Mouse (Mus musculus) G1E (cell line): ENCODE data around the gene Angpt4. TPM values are rescaled to one million over a fixed set of nuclear protein-coding genes. Genes with fewer than 3 reads are reported as not detected.

Experiments
- ATAC-seq: 2 replicates; pipeline ENCODE4 v1.8.0; 2016; ENCODE audit warnings: mild to moderate bottlenecking; ENCODE audit not compliant: insufficient number of reproducible peaks, poor library complexity, low FRiP score, severe bottlenecking; ENCODE audit errors: extremely low read depth
- DNase-seq: peaks from one replicate; pipeline ENCODE4 v3.0.0; 2012; ENCODE audit warnings: low spot score
- H3K27me3 ChIP-seq: 2 replicates; pipeline ENCODE4 v1.6.1; 2012; ENCODE audit warnings: mild to moderate bottlenecking, low read length, inconsistent platforms; ENCODE audit not compliant: insufficient read depth
- H3K36me3 ChIP-seq: replicated peaks from 2 replicates; pipeline ENCODE3; 2012; ENCODE audit warnings: mild to moderate bottlenecking, inconsistent platforms
- H3K4me1 ChIP-seq: 2 replicates; pipeline ENCODE4 v1.6.1; 2012; ENCODE audit warnings: low read depth, low read length, inconsistent platforms, mixed read lengths; ENCODE audit not compliant: insufficient read depth
- H3K4me3 ChIP-seq: 2 replicates; pipeline ENCODE4 v1.5.1; 2012; ENCODE audit warnings: low read depth, mild to moderate bottlenecking, inconsistent platforms, low read length, moderate library complexity, mixed read lengths
- H3K9me3 ChIP-seq: replicated peaks from 2 replicates; pipeline ENCODE4 v1.6.1; 2012; ENCODE audit warnings: inconsistent platforms
- CTCF ChIP-seq: IDR thresholded peaks from 2 replicates; pipeline ENCODE4 v1.5.1; 2012; ENCODE audit warnings: low read depth, low read length, inconsistent platforms, mixed read lengths
- GATA1 ChIP-seq: IDR thresholded peaks from 2 replicates; pipeline ENCODE4 v1.6.1; 2012; ENCODE audit warnings: borderline replicate concordance, low read length, inconsistent platforms, mixed read lengths
- GATA2 ChIP-seq: IDR thresholded peaks from 2 replicates; pipeline ENCODE4 v1.6.1; 2012; ENCODE audit warnings: low read depth, low read length, inconsistent platforms, borderline replicate concordance
- POLR2AphosphoS5 ChIP-seq: IDR thresholded peaks from 2 replicates; pipeline ENCODE4 v1.6.1; 2012; ENCODE audit warnings: low read depth, low read length, inconsistent platforms; ENCODE audit not compliant: insufficient replicate concordance
- TAL1 ChIP-seq: conservative IDR thresholded peaks from 2 replicates; pipeline ENCODE4 v1.6.1; 2012; ENCODE audit warnings: low read depth, low read length, inconsistent platforms, mixed read lengths
- polyA plus RNA-seq: library from polyadenylated mRNA; stranded (reverse); fragments of >175 nt; gene quantifications from 2 replicates; pipeline ENCODE4 v1.2.3, GENCODE M21; 2012
- total RNA-seq, 2 experiments: library from RNA; stranded (forward) in 1 of 2; stranded (reverse) in 1 of 2; fragments of 200-1000 nt in 1 of 2; fragments of >200 nt in 1 of 2; fragmentation: Nextera tagmentation in 1 of 2; gene quantifications; 2 replicates each; pipeline ENCODE4 v1.2.3; 2014 to 2017

The Angpt4 gene
- total and polyA plus RNA-seq, 3 experiments, result not detected

DNA sequence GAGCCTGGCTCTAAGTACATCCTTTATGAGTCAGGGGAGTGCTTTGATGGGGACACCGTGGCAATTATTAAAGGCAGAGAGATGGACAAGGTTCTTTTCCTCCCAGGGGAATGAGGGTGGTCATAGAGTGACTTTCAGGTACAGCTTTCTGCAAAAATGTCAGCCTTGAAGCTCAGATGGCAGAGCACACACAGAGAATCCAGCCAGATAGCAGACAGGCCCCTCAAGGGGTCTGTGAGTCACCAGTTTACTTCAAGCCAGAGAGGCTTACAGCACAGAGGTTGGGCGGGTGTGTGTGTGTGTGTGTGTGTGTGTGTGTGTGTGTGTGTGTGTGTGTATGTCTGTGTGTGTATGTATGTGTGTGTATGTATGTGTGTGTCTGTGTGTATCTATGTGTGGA, 4.0 kb upstream of the Angpt4 start:
- DNase-seq (no peak), ATAC-seq (no peak)
- Histone ChIP-seq H3K36me3 (no peaks in the 10 kb centered on the region), H3K9me3 (no peaks in the 10 kb centered on the region), H3K4me1 (no peaks in the 10 kb centered on the region), H3K27me3 (peaks cover 2% of the 10 kb centered on the region; the same call in 1 of the 2 replicates), H3K4me3 (no peak overlapping the region)
- TF ChIP-seq TAL1, result no peak
- TF ChIP-seq POLR2AphosphoS5, result no peak
- TF ChIP-seq GATA1, result no peak
- TF ChIP-seq GATA2, result no peak
- no peak for TF ChIP-seq CTCF

DNA sequence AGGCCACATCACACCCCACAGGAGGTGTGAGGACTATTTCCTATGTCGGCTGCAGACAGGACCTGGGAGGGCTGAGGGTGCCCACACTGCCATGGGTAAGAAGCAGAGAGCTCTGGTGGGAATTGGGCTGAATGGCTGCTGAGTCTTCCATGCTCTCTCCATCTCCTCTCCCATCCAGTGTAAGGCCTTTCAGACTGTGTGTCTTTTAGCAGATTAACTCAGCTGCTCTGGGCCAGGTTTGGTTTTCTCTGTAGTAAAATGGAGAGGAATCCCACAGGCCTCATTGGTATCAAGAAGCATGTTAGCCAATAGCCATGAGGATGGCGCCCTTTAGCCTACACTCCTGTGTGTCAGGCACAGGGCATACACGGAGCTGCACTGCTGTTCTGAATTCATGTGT, 1.6 kb upstream of the Angpt4 start:
- Histone ChIP-seq H3K4me1 (no peaks in the 10 kb centered on the region), H3K9me3 (no peaks in the 10 kb centered on the region), H3K36me3 (no peaks in the 10 kb centered on the region), H3K27me3 (peaks cover 2% of the 10 kb centered on the region; the same call in 1 of the 2 replicates), H3K4me3 (no peak overlapping the region)
- TF ChIP-seq POLR2AphosphoS5 (no peak), CTCF (no peak)
- DNase-seq (no peak), ATAC-seq (no peak)

DNA sequence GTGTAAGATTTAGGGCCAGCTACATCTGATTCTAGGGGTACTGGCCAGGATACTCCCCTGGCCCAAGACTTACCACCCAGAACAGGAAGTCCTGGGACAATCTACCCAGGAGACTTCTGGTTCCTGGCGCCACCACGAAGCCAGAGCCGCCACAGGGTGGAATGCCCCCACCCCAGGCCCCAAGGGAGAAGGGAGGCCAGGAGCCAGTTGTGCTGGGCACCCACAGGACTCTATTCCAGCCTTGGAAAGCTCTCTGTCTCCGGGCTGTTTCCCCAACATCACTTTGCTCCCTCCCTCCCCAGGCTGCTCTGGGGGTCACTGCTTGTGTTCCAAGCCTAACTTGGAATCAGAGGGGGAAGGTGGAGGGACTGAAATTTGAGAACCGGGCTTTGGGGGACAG, 512 bp upstream of the Angpt4 start:
- no peak for ATAC-seq
- Histone ChIP-seq H3K9me3 (no peaks in the 10 kb centered on the region), H3K4me3 (no peak overlapping the region), H3K27me3 (peaks cover 2% of the 10 kb centered on the region; the same call in 1 of the 2 replicates), H3K4me1 (no peaks in the 10 kb centered on the region), H3K36me3 (no peaks in the 10 kb centered on the region)
- no peak for DNase-seq
- TF ChIP-seq GATA1, result no peak
- no peak for TF ChIP-seq POLR2AphosphoS5
- TF ChIP-seq TAL1, result no peak
- TF ChIP-seq GATA2, result no peak
- TF ChIP-seq CTCF, result no peak

DNA sequence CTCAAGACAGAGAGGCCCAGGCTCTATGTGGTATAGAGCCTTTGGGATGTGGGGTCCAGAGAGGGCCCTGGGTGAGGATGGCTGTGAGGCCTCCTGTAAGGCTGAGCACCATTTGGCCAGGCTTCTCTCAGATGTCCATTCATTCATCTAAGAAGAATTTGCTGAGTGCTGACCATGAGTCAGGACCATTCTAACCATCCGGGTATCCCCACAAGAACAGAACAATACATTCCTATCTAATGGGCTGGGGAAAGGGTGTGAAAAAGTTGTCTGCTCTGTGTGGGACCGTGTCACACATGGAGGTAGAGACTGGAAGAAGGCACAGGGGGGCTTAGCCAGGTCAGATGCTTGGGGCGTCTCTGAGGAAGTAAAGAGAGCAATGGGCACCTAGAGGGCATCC, 741 bp downstream of the Angpt4 start:
- Histone ChIP-seq H3K9me3 (no peaks in the 10 kb centered on the region), H3K27me3 (peaks cover 2% of the 10 kb centered on the region; the same call in 1 of the 2 replicates), H3K36me3 (no peaks in the 10 kb centered on the region), H3K4me3 (no peak overlapping the region), H3K4me1 (no peaks in the 10 kb centered on the region)
- ATAC-seq (no peak), DNase-seq (no peak)
- TF ChIP-seq CTCF (no peak), GATA2 (no peak), GATA1 (no peak), POLR2AphosphoS5 (no peak), TAL1 (no peak)

DNA sequence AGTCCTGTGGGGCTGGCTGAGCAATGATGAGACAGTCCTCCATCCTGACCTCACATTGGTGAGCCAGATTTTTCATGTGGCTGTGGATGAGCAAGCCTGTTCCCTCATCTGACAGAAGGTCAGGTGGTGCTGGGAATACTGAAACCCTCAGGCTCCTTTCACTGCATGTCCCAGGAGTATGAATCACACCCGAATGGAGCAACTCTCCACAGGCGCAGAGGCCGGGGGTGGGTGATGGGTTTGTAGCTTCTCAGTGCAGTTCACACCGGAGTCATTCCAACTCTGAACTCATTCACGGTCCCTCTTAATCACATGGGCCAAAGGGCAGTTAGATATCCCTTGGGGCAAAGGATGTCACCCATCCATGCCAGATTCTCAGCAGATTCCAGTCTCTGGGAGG, 3.1 kb downstream of the Angpt4 start:
- no peak overlapping the region for H3K4me3 ChIP-seq
- no peak for DNase-seq
- no peaks in the 10 kb centered on the region for H3K4me1 ChIP-seq
- H3K36me3 ChIP-seq, result no peaks in the 10 kb centered on the region
- TF ChIP-seq POLR2AphosphoS5 (no peak), GATA1 (no peak), TAL1 (no peak), GATA2 (no peak), CTCF (no peak)
- H3K27me3 ChIP-seq, result peaks cover 2% of the 10 kb centered on the region; the same call in 1 of the 2 replicates
- H3K9me3 ChIP-seq, result no peaks in the 10 kb centered on the region
- no peak for ATAC-seq

DNA sequence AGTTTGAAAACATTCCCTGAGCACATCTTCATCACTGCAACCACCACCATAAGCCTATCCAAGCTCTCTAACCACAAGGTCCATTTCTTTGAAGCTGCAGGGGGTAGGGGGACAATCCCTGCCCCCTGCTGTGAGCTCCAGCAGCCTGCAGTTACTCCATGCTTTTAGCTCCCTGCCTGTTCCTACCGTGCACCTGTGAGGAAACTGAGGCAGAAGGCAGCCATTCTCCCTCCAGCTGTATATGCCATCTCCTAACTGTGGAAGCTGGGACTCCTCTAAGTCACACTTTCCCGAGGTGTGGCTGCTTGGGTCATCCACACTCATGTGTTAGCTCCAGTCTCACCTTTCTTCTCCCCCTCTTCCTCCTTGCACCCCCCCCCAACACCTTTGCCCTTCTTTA, 4.1 kb downstream of the Angpt4 start:
- no peak overlapping the region for H3K4me3 ChIP-seq
- no peaks in the 10 kb centered on the region for H3K9me3 ChIP-seq
- H3K4me1 ChIP-seq, result no peaks in the 10 kb centered on the region
- no peak for TF ChIP-seq POLR2AphosphoS5
- no peak for TF ChIP-seq TAL1
- no peak for TF ChIP-seq GATA1
- no peak for TF ChIP-seq GATA2
- TF ChIP-seq CTCF, result no peak
- no peak for DNase-seq
- H3K36me3 ChIP-seq, result no peaks in the 10 kb centered on the region
- no peaks in the 10 kb centered on the region; the same call in 1 of the 2 replicates for H3K27me3 ChIP-seq
- ATAC-seq, result no peak
